ENCODE assay signal across 16 mouse cellular contexts in the genomic region with DNA sequence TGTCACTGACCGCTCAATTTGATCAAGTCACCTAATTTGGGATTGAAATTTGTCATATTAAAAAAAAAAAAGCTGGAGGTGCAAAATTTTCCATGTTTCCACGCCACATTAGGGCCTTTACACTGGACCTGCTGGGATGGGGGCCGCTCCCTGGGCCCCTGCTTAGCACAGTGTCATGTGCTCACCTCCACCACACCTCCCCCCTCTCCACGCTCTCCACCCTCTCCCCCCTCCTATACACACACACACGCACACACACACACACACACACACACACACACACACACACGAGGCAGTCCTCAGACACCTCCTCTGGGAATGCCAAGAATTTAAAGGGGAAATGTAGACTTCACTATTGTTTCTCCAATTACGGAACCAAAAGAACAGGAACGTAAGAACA.
"Had no signal": no experiment of that assay in that cellular context is flagged by ENCODE, and none has a peak within 500 bp of the region (broad histone marks: within the 10 kb centered on the region; RNA-seq: fewer than 3 reads in every experiment).

No protein-coding gene starts in this region.

- H3K4me2 ChIP-seq: lung, embryonic 15.5 days; midbrain, embryonic 11.5 days; midbrain, embryonic 13.5 days; midbrain, embryonic 15.5 days; neural tube, embryonic 12.5 days had no signal

- ATAC-seq: liver, postnatal 0 days; midbrain, embryonic 13.5 days; midbrain, embryonic 15.5 days had no signal

- H3K4me3 ChIP-seq: lung, embryonic 15.5 days; megakaryocyte, embryonic 14.5 days; midbrain, embryonic 13.5 days; midbrain, embryonic 15.5 days; neural tube, embryonic 12.5 days had no signal

- H3K36me3 ChIP-seq: lung, embryonic 15.5 days; midbrain, embryonic 13.5 days; midbrain, embryonic 15.5 days; neural tube, embryonic 12.5 days had no signal

- DNase-seq: liver, postnatal 0 days; lung, adult 2 months; lung, postnatal 10 days; right cerebral cortex, postnatal 25 days; right cerebral cortex, postnatal 4 days; spleen, adult 18-20 months; thymus, adult 18-20 months; thymus, postnatal 14 days; thymus, postnatal 36 days had no signal

- H3K9ac ChIP-seq: liver, postnatal 0 days; lung, embryonic 15.5 days; midbrain, embryonic 13.5 days; midbrain, embryonic 15.5 days; neural tube, embryonic 12.5 days had no signal

- H3K4me1 ChIP-seq: megakaryocyte, embryonic 14.5 days had no signal

- H3K27me3 ChIP-seq: lung, embryonic 15.5 days; megakaryocyte, embryonic 14.5 days; midbrain, embryonic 13.5 days; midbrain, embryonic 15.5 days had no signal

- H3K27ac ChIP-seq: lung, embryonic 15.5 days; macrophage; midbrain, embryonic 13.5 days; midbrain, embryonic 15.5 days; neural tube, embryonic 12.5 days had no signal

- H3K9me3 ChIP-seq: lung, embryonic 15.5 days; midbrain, embryonic 13.5 days; midbrain, embryonic 15.5 days; neural tube, embryonic 12.5 days had no signal
